Mouse (Mus musculus) heart, postnatal 0 days (tissue): ENCODE results near the gene Hypk. TPM values are rescaled to one million over a fixed set of nuclear protein-coding genes. Genes with fewer than 3 reads are reported as not detected.

Experiments
- ATAC-seq: fragments of 200-750 bp; cut with Nextera tagmentation; 2 replicates; pipeline ENCODE4 v1.8.0; 2017; ENCODE audit warnings: low read depth, moderate number of reproducible peaks, moderate library complexity; ENCODE audit not compliant: insufficient read depth
- DNase-seq: peaks from one replicate; pipeline ENCODE4 v3.0.0-alpha.2; 2016; ENCODE audit warnings: low spot score
- H3K27ac ChIP-seq: fragments of 300-500 bp; sonication (generic); 2 replicates; pipeline ENCODE4 v1.5.1; 2014; ENCODE audit warnings: low read depth, mild to moderate bottlenecking
- H3K27me3 ChIP-seq: fragments of 300-500 bp; sonication (generic); 2 replicates; pipeline ENCODE4 v1.6.1; 2014; ENCODE audit warnings: low read length, mixed read lengths; ENCODE audit not compliant: control insufficient read depth, insufficient read depth
- H3K36me3 ChIP-seq: fragments of 300-500 bp; sonication (generic); replicated peaks from 2 replicates; pipeline ENCODE4 v1.6.1; 2014; ENCODE audit warnings: low read length, mixed read lengths; ENCODE audit not compliant: control insufficient read depth, insufficient read depth
- H3K4me1 ChIP-seq: fragments of 300-500 bp; sonication (generic); 2 replicates; pipeline ENCODE4 v1.6.1; 2014; ENCODE audit warnings: antibody characterized with exemption; ENCODE audit not compliant: control insufficient read depth, insufficient read depth
- H3K4me2 ChIP-seq: fragments of 300-500 bp; sonication (generic); 2 replicates; pipeline ENCODE4 v1.6.1; 2014; ENCODE audit warnings: low read depth, mild to moderate bottlenecking, low read length, moderate library complexity
- H3K4me3 ChIP-seq: fragments of 300-500 bp; sonication (generic); 2 replicates; pipeline ENCODE4 v1.5.1; 2014; ENCODE audit warnings: low read depth, low read length
- H3K9ac ChIP-seq: fragments of 300-500 bp; sonication (generic); replicated peaks from 2 replicates; pipeline ENCODE4 v1.6.1; 2014; ENCODE audit warnings: low read depth, low read length, mixed read lengths
- H3K9me3 ChIP-seq: fragments of 300-500 bp; sonication (generic); replicated peaks from 2 replicates; pipeline ENCODE4 v1.6.1; 2016; ENCODE audit warnings: low read length; ENCODE audit not compliant: control insufficient read depth
- CTCF ChIP-seq: IDR thresholded peaks from 2 replicates; pipeline ENCODE4 v1.5.1; 2016; ENCODE audit warnings: antibody characterized with exemption, control low read depth, low read depth
- EP300 ChIP-seq: IDR thresholded peaks from 2 replicates; pipeline ENCODE4 v1.6.1; 2016; ENCODE audit warnings: antibody characterized with exemption, low read depth
- WGBS: fragments of 180-500 bp; shearing (Covaris S2); extraction: QIAGEN DNeasy Blood & Tissue Kit; methylation state at CpG from one replicate; pipeline ENCODE4 v1.1.7; 2014; 5-methylcytosine and 5-hydroxymethylcytosine counted together
- polyA plus RNA-seq: library from polyadenylated mRNA; unstranded; fragments of >200 nt; fragmentation: Nextera tagmentation; extraction: Ambion mirVana; gene quantifications from 2 replicates; pipeline ENCODE4 v1.2.1, GENCODE M21; 2015
- total RNA-seq: library from RNA; depleted of rRNA; stranded (reverse); fragments of >200 nt; gene quantifications from 2 replicates; pipeline ENCODE4 v1.2.3, GENCODE M21; 2014; ENCODE audit warnings: low replicate concordance

Gene Hypk
- total and polyA plus RNA-seq, 2 experiments from 2014 or later, result 4.1 to 105 TPM

DNA sequence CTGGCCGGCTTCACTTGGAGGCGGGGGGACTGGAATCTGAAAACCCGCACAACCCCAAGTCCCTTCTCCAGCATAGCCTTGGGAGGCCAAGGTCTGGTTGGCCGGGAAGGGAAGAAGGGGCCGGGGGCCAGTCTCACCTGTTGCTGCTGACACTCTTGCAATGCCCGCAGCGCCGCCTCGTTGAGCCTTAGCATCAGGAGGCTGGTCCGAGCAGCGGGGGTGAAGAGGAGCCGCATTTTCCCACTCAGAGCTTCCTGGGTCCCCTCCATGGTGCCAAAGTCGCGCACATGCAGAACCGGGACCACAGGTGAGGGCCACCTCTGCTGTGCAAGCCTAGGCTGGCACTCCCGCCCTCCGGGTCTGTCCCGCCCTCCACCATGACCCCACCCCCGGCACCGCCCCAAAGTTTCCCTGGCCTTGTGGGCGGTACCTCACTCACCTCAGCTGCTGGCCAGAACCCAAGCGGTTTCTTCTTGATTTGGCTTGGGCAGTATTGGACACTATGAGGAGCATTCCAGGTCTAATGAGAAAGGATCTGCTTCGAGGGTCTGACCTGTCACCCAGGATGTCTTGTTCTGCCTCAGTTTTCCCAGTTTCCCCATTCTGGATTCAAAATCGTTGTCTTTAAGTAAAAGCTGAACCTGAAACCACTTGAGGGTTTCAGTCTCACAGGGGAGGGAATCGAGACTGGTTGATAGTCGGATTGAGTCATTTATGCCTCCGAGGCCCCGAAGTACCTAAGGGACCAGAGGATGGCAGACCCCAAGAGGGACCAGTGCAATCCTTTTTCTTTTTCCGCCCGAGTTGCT is 10.6 kb upstream of the Hypk start:
- H3K36me3 ChIP-seq, result peaks cover 25% of the 10 kb centered on the region
- DNase-seq, result peak; percentile 51
- WGBS, result 2% methylated on average over 30 of the region's 30 CpGs
- H3K9me3 ChIP-seq, result no peaks in the 10 kb centered on the region
- peak; percentile 68; the same call in 1 of the 2 replicates for ATAC-seq
- H3K27ac ChIP-seq, result no peak overlapping the region
- peaks cover 13% of the 10 kb centered on the region for H3K4me1 ChIP-seq
- H3K4me2 ChIP-seq, result peak overlapping the region; percentile 88
- H3K27me3 ChIP-seq, result no peaks in the 10 kb centered on the region
- peak overlapping the region; percentile 18; the same call in 1 of the 2 replicates for H3K9ac ChIP-seq
- TF ChIP-seq EP300 (no peak), CTCF (no peak)
- peak overlapping the region; percentile 51 for H3K4me3 ChIP-seq

GRCm38 (mm10) chr2:121443068-121443349 is 10.1 kb upstream of the Hypk start:
- H3K4me1 ChIP-seq, result peaks cover 19% of the 10 kb centered on the region
- TF ChIP-seq EP300, result no peak
- TF ChIP-seq CTCF, result no peak
- H3K9ac ChIP-seq, result peak overlapping the region; percentile 18; the same call in 1 of the 2 replicates
- no peak overlapping the region for H3K27ac ChIP-seq
- peak overlapping the region; percentile 88 for H3K4me2 ChIP-seq
- H3K36me3 ChIP-seq, result peaks cover 19% of the 10 kb centered on the region
- WGBS, result 16% methylated on average over 8 of the region's 8 CpGs
- ATAC-seq (no peak), DNase-seq (no peak)
- H3K4me3 ChIP-seq, result peak overlapping the region; percentile 51
- no peaks in the 10 kb centered on the region for H3K27me3 ChIP-seq
- H3K9me3 ChIP-seq, result no peaks in the 10 kb centered on the region

DNA sequence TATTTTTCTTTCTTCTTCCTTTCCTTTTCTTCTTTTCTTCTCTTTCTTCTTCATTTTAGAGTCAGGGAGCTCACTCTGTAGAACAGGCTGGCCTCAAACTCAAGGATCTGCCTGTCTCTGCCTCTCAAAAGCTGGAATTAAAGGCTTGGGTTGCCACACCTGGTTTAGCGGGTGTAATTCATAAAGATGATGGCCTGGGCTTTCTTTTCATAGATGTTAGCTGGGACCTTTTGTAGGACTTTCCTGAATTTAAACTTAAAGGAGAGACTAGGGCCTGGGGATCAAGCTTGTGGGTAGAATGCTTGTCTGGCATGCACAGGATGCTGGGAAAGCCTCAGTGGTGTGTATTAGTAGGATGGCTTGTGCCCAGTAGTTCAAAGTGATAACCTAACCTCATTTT is 8.9 kb upstream of the Hypk start, which contains the start of gene Ell3:
Gene Ell3 (minus strand): TSS at position 101 of the 400 bp plus-strand sequence.
- DNase-seq (no peak), ATAC-seq (no peak)
- Histone ChIP-seq H3K4me3 (peak within 1 kb of the TSS; percentile 51), H3K9me3 (no peaks in the 10 kb centered on the region), H3K27me3 (no peaks in the 10 kb centered on the region), H3K36me3 (0 out of 2 replicates have a peak, but pooled peaks cover 8% of the 10 kb centered on the region), H3K9ac (peak within 1 kb of the TSS; percentile 18; the same call in 1 of the 2 replicates), H3K27ac (no peak within 1 kb of the TSS), H3K4me2 (peak within 1 kb of the TSS; percentile 88), H3K4me1 (peaks cover 20% of the 10 kb centered on the region)
- WGBS, result 100% methylated on average over 1 of the region's 1 CpGs
- TF ChIP-seq CTCF, result no peak

- WGBS, result 69% methylated on average over 3 of the region's 3 CpGs
- H3K4me1 ChIP-seq, result peaks cover 20% of the 10 kb centered on the region
- H3K9me3 ChIP-seq, result no peaks in the 10 kb centered on the region
Measured at GRCm38 (mm10) chr2:121445117-121445516, 8.0 kb upstream of the Hypk start.

DNA sequence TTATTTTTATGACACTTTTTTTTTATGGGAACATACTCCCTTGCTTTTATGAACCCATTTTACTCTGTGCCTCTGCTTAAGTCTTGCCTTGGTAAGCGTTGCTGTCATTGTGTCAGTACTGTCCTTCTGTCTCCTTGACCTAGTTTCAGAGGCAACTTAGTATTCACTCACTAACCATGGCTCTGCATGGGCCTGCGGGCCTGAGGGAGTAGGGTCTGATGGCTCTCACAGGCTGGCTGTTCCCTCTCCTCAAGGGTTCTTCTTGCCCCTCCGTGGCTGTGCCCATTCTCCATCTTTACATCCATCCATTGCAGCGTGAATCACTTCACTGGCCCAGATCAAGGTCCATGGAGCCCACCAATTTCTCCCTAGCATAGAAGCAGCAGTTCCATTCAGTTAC is 6.6 kb upstream of the Hypk start:
- Histone ChIP-seq H3K4me2 (no peak overlapping the region), H3K27me3 (no peaks in the 10 kb centered on the region), H3K9me3 (no peaks in the 10 kb centered on the region), H3K9ac (no peak overlapping the region), H3K27ac (no peak overlapping the region), H3K4me3 (no peak overlapping the region), H3K4me1 (peaks cover 27% of the 10 kb centered on the region), H3K36me3 (peaks cover 2% of the 10 kb centered on the region; the same call in 1 of the 2 replicates)
- 83% methylated on average over 4 of the region's 4 CpGs for WGBS
- TF ChIP-seq CTCF (no peak), EP300 (no peak)
- DNase-seq (no peak), ATAC-seq (no peak)

More at GRCm38 (mm10) chr2:121445117-121445516, 8.0 kb upstream of the Hypk start:
- ATAC-seq (no peak), DNase-seq (no peak)
- no peaks in the 10 kb centered on the region for H3K27me3 ChIP-seq
- no peak overlapping the region for H3K9ac ChIP-seq
- H3K4me2 ChIP-seq, result no peak overlapping the region
- H3K27ac ChIP-seq, result no peak overlapping the region
- no peak for TF ChIP-seq EP300
- no peaks in the 10 kb centered on the region for H3K36me3 ChIP-seq
- no peak overlapping the region for H3K4me3 ChIP-seq
